Mouse (Mus musculus) urinary bladder, adult 2 months (tissue): ENCODE measurements around the gene Colgalt2. TPM values are rescaled to one million over a fixed set of nuclear protein-coding genes. Genes with fewer than 3 reads are reported as not detected.

Experiments
- DNase-seq: peaks from one replicate; pipeline ENCODE4 v3.0.0; 2022; ENCODE audit warnings: low spot score
- polyA plus RNA-seq: library from polyadenylated mRNA; depleted of rRNA; stranded (reverse); fragments of >200 nt; gene quantifications from 2 replicates; pipeline ENCODE4 v1.2.3, GENCODE M21; 2012

Colgalt2 gene
- polyA plus RNA-seq, 1 experiment, result 1.5 TPM

GRCm38 (mm10) chr1:152492258-152492657 lies 92.6 kb downstream of the Colgalt2 start:
- no peak for DNase-seq

GRCm38 (mm10) chr1:152496831-152497230 lies 97.2 kb downstream of the Colgalt2 start:
- DNase-seq, result no peak

- DNase-seq, result no peak
Observed at GRCm38 (mm10) chr1:152497581-152497980, 98.0 kb downstream of the Colgalt2 start.

GRCm38 (mm10) chr1:152499802-152500201 lies 100.2 kb downstream of the Colgalt2 start:
- no peak for DNase-seq

GRCm38 (mm10) chr1:152506175-152506574 lies 106.5 kb downstream of the Colgalt2 start:
- no peak for DNase-seq

- no peak for DNase-seq
Observed at GRCm38 (mm10) chr1:152506726-152507125, 107.1 kb downstream of the Colgalt2 start.

GRCm38 (mm10) chr1:152508481-152509220 lies 109.0 kb downstream of the Colgalt2 start:
- no peak for DNase-seq

- DNase-seq, result no peak
Observed at GRCm38 (mm10) chr1:152511237-152511636, 111.6 kb downstream of the Colgalt2 start.

GRCm38 (mm10) chr1:152514256-152514655 lies 114.6 kb downstream of the Colgalt2 start:
- DNase-seq, result no peak

- no peak for DNase-seq
Observed at GRCm38 (mm10) chr1:152517057-152517570, 117.5 kb downstream of the Colgalt2 start.

GRCm38 (mm10) chr1:152518971-152519370 lies 119.3 kb downstream of the Colgalt2 start:
- DNase-seq, result no peak

GRCm38 (mm10) chr1:152520798-152521575 lies 121.4 kb downstream of the Colgalt2 start:
- no peak for DNase-seq

- no peak for DNase-seq
Observed at GRCm38 (mm10) chr1:152522226-152522625, 122.6 kb downstream of the Colgalt2 start.

- no peak for DNase-seq
Observed at GRCm38 (mm10) chr1:152523292-152523691, 123.7 kb downstream of the Colgalt2 start.

- DNase-seq, result no peak
Observed at GRCm38 (mm10) chr1:152524098-152524892, 124.7 kb downstream of the Colgalt2 start.

GRCm38 (mm10) chr1:152524987-152525648 lies 125.5 kb downstream of the Colgalt2 start:
- no peak for DNase-seq

- no peak for DNase-seq
Observed at GRCm38 (mm10) chr1:152526154-152526553, 126.5 kb downstream of the Colgalt2 start.

- DNase-seq, result no peak
Observed at GRCm38 (mm10) chr1:152528214-152528613, 128.6 kb downstream of the Colgalt2 start.

GRCm38 (mm10) chr1:152528778-152529177 lies 129.1 kb downstream of the Colgalt2 start:
- DNase-seq, result no peak

GRCm38 (mm10) chr1:152531498-152531897 lies 131.9 kb downstream of the Colgalt2 start:
- no peak for DNase-seq

GRCm38 (mm10) chr1:152534531-152534930 lies 134.9 kb downstream of the Colgalt2 start:
- no peak for DNase-seq
